Mouse (Mus musculus): ENCODE measurements around the gene Psma7.

Psma7 gene

DNA sequence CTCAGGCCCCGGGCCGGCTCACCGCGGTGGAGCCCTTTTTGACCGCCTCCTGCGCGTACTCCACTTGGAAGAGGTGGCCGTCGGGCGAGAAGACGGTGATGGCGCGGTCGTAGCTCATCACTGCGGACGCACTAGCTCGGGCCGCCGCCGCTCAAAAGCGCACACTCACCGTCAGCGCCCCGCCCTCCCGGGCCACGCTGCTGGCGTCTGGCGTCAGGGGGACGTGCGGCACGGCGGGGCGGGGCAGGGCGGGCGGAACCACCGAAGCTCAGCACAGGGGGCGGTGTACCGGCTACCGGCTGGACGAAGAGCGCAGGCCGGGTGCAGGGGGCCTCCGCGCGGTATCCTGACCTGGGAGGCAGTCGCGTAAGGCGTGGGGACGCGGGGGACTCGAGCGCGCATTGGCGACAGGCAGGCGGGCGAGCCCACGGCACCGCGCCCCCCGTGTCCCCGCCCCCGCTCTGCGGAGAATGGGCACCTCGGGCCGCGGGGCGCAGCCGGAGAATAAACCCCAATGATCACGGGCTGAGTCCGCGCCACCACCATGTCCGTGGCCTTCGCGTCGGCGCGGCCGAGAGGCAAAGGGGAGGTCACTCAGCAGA lies at the start of gene Psma7, which contains the start of gene Ss18l1:
Gene Psma7 (minus strand): TSS at position 178 of the 602 bp plus-strand sequence.
Gene Ss18l1 (plus strand): TSS at position 254 of the 602 bp plus-strand sequence.
- DNase-seq (ENCODE audit: extremely low read depth, insufficient read length, low spot score), result peak; percentile 87

- no peak for DNase-seq (ENCODE audit: extremely low read depth, insufficient read length, low spot score)
These were observed 48.1 kb upstream of the Psma7 start for GRCm38 (mm10) chr2:180090285-180090684.

- no peak for DNase-seq (ENCODE audit: extremely low read depth, insufficient read length, low spot score)
These were observed 45.2 kb upstream of the Psma7 start for GRCm38 (mm10) chr2:180087472-180087871.

GRCm38 (mm10) chr2:180086637-180087027 lies 44.4 kb upstream of the Psma7 start:
- DNase-seq (ENCODE audit: extremely low read depth, insufficient read length, low spot score), result no peak

GRCm38 (mm10) chr2:180085926-180086636 lies 43.8 kb upstream of the Psma7 start:
- no peak for DNase-seq (ENCODE audit: extremely low read depth, insufficient read length, low spot score)

DNA sequence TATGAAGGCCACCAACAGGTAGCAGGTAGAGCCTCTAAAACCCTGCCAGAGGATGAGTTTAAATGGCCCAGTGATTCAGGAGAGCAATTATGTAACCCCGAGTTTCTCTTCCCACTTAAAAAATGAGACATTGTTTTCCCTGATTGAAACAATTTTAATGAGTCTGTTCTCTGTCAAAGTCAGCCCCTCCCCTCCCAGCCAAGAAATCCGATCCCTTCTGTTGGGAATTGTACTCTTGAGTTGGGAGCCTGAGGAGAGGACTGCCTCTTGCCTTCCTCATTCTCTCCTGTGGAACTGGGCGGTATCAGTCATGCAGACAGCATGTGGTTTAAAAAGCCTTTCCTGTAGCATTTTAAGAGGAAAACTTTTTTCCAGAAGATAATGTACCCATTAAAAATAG lies 42.3 kb upstream of the Psma7 start:
- no peak for DNase-seq (ENCODE audit: extremely low read depth, insufficient read length, low spot score)

- no peak for DNase-seq (ENCODE audit: extremely low read depth, insufficient read length, low spot score)
These were observed 40.8 kb upstream of the Psma7 start for GRCm38 (mm10) chr2:180083063-180083462.

DNA sequence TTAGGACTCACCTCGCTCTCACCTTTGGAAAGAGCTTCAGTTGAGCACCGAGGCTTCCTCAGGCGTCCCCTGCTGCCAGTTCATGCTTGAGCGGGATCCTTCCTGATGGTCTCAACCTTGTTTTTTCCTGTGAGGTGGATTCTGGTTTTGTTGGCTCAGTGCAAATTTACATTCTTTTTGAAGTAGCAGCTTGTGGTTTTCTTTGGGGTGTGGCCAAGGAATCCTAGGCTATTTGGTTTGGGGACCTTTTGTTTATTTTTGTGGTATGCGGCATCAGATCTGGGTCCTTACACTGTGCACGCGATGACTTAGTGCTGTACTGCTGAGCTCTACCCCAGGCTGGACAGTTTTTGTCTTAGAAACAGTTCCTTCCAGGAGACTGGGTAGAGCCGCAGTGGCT lies 38.4 kb upstream of the Psma7 start:
- peak; percentile 62 for DNase-seq (ENCODE audit: extremely low read depth, insufficient read length, low spot score)

- no peak for DNase-seq (ENCODE audit: extremely low read depth, insufficient read length, low spot score)
These were observed 35.4 kb upstream of the Psma7 start for GRCm38 (mm10) chr2:180077622-180078021.

- DNase-seq (ENCODE audit: extremely low read depth, insufficient read length, low spot score), result no peak
These were observed 30.7 kb upstream of the Psma7 start for GRCm38 (mm10) chr2:180072886-180073285.

GRCm38 (mm10) chr2:180071671-180072070 lies 29.4 kb upstream of the Psma7 start:
- no peak for DNase-seq (ENCODE audit: extremely low read depth, insufficient read length, low spot score)

GRCm38 (mm10) chr2:180070481-180071453 lies 28.5 kb upstream of the Psma7 start, which contains the start of gene Mtg2:
TSS of gene Mtg2 (plus strand) at chr2:180070588.
- peak; percentile 90 for DNase-seq (ENCODE audit: extremely low read depth, insufficient read length, low spot score)

DNA sequence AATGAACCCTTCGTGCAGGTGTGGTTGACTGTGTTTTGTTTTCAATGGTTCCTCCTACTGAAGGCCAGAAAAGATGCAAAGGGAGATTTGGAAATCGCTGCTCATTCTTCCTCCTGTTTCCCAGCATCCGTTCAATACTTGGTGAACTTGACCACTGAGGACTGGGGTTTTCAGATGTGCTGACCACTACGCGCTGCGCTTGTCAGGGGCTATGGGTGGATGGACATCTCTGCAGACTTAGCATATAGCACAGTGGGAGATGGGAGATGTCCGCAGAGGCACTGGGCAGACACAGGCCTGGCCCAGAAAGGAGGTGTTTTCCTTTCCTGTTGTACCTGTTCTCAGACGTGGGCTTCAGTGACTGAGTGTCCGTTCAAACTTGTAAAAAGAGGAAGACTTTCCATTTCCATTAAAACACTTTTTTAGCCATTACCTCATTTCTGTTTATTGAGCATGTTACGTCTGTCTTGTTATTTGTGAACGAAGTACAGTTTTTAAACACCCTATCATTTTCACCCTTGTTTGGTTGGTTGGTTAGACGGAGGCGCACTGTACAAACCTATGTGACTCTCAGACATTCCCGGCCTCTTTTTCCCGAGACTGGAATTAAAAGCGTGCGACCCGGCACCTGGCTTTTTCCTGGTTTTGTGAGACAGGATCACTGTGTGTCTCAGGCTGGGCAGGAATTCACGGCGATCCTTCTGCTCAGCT lies 27.7 kb upstream of the Psma7 start:
- DNase-seq (ENCODE audit: extremely low read depth, insufficient read length, low spot score), result no peak

DNA sequence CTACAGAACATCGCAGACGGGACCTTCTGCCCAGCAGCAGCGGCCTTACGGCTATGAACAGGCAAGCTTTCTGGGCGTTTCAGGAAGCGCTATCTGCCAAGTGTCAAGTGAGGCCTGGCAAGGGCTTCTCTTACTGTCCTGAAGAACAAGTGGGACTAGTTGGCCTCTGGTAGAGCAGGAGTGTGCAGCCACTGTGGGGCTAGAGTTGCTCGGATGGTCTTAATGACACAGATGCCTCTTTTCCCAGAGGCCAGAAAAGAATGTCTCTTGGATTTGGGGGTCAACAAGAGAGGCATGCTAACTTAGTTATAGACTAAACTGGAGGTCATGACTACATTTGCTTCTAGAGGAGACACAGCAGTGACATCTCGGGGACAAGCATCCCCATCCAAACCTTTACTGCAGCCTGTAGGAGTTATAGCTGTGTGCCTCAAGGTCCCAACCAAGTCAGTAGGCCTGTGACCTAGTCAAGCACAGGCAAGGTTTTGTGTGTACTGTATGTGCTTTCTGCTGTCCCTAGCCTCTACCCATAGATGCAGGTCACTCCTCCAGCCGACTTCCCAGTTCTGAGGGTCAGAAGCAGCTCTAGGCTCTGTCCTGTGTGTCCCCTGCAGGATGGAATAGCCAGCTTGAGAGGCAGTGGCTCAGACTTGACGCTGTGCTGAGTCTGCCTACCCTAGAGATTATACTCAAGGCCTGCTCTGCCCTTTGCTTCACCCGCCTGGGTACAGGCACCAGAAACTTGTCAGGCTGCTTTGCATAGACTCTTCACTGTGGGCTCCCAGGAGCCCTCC lies 21.3 kb upstream of the Psma7 start:
- DNase-seq (ENCODE audit: extremely low read depth, insufficient read length, low spot score), result no peak

DNA sequence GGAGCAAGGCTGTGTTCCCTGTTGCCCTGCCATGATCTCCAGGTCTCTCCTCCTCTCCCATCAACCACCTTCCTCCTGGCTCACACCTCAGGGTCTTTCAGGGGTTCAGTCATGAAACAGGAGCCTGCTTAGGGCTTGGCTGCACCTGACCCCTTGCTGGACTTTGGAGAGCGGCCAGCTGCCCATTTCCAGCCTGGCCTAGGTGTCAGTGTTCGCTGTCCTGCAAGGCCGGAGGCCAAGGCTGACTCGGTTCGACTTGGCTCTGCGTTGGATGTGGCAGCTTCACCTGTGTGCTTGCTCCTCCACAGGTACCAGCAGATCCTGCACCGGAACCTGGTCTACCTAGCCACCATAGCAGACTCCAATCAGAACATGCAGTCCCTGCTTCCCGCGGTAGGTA lies 10.8 kb upstream of the Psma7 start:
- no peak for DNase-seq (ENCODE audit: extremely low read depth, insufficient read length, low spot score)

DNA sequence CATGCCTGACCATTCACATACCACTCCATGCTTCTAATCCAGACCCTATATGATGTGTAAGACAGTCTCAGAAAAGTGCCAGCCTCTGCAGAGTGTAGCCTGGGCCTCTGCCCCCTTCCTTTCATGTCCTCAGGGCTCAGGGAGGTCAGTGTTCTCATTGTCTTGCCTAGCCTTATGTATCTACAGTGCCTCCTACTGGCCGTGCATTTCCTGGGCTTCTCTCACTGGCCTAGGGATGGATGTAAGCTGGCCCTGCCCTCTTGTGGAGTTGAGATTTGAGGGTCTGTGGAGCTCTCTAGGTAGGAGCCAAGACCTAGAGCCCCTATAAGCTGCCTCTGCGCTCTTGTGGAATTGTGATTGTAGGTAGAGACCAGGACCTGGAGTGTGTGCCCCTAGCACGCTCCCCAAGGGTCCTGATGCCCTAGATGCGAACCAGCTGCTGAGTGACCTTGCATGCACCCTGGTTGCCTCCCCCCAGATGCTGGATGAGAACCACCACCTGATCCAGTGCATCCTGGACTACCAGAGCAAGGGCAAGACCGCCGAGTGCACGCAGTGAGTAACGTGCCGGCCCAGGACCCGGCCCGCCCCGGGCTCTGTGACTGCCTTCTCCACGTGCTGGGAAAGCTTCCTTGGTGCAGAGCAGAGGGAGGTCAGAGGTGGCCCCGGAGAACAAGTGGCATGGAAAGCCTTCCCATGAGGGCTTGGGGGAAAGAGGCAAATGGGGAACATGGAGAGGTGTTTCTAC lies 9.9 kb upstream of the Psma7 start:
- DNase-seq (ENCODE audit: extremely low read depth, insufficient read length, low spot score), result no peak

GRCm38 (mm10) chr2:180050986-180051385 lies 8.8 kb upstream of the Psma7 start:
- peak; percentile 53 for DNase-seq (ENCODE audit: extremely low read depth, insufficient read length, low spot score)

- no peak for DNase-seq (ENCODE audit: extremely low read depth, insufficient read length, low spot score)
These were observed 5.9 kb upstream of the Psma7 start for GRCm38 (mm10) chr2:180047980-180048635.
